Mouse (Mus musculus): Measurements from ENCODE around the gene Ppp1r14c. TPM values are rescaled to one million over a fixed set of nuclear protein-coding genes. Genes with fewer than 3 reads are reported as not detected.
A peak's percentile ranks its signal among the peaks of the same experiment; 100 is the strongest.

The Ppp1r14c gene
- total and polyA plus RNA-seq, 3 experiments = not detected

DNA sequence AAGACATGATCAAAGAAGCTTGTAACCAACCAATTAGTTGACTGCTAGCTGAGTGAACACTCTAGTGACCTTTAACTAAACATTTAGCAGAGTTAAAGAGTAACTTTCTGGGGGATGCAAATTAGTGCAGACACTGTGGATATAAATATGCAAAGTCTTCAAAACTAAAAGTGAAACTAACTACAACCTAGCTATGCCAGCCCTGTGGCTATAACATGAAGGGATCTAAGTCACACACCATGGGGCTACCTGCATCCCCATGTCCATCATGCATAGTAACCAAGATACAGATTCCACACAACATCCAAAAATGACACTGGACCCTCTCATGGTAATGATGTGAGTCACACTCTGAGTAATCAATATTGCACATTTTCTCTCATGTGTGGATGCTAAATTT lies 31.3 kb upstream of the Ppp1r14c start:
- in situ Hi-C loops (cut with MboI; ENCODE audit: low pct_ligation_motif_present, low pct_unique_long_range_greater_than_20kb, low sequenced_read_pairs) = loop anchor here (5.0 to 25.0 kb wide), 2 partner anchors 193 to 603 kb away; no protein-coding TSS in a partner anchor

DNA sequence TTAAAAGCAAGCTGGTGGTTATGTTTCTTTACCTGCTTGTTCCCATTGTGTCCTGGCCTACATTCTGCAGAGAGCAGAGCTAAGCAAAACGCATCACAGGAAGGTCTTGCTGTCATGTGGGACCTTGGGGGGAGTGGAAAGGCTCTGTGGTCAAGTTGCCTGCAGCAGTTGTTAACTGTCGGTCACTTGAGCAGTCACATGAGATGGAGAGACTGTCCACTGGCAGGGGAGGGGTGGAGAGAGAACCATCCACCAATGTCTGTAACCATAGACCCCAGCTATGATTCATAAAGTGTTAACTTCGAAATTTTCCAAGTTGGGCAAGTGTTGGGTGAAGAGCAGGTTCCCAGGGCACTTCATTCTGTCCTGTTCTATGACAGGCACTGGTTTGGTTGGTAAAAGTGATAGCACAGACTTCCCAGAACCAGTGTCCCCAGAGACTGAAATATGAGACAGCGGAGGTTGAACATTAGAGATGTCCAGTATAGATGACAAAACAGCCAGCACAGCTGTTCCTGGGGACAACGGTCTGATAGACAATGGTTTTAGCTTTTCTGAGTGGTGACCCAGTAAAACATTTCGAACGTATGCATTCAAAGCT lies 29.0 kb upstream of the Ppp1r14c start:
- Histone ChIP-seq H3K4me2 (ENCODE audit: insufficient read depth, low read depth, poor library complexity, severe bottlenecking) (no peak overlapping the region), H3K27me3 (replicated peaks) (no peaks in the 10 kb centered on the region), H3K4me3 (replicated peaks in 1 of 3; ENCODE audit: low read depth in 2 of 3, low read length in 2 of 3, poor library complexity in 1 of 3) (no peak overlapping the region), H3K27ac (ENCODE audit: insufficient read depth, low read depth) (no peak overlapping the region), H3K79me2 (replicated peaks; ENCODE audit: control insufficient read depth, extremely low read depth, insufficient read depth, poor library complexity, severe bottlenecking) (no peaks in the 10 kb centered on the region), H3K4me1 (ENCODE audit: control insufficient read depth in 1 of 2, insufficient read depth in 2 of 2) (peaks cover 2 to 10% of the 10 kb centered on the region in 2 experiments; a peak in 3 of 4 replicates), H3K9me3 (replicated peaks; ENCODE audit: low read length) (no peaks in the 10 kb centered on the region), H3K36me3 (replicated peaks in 1 of 2; ENCODE audit: control insufficient read depth in 1 of 2, insufficient read depth in 1 of 2, low read length in 1 of 2) (no peaks in the 10 kb centered on the region), H3K9ac (ENCODE audit: insufficient read depth, low read depth) (no peak overlapping the region)
- in situ Hi-C loops (cut with MboI; ENCODE audit: low pct_ligation_motif_present, low pct_unique_long_range_greater_than_20kb, low sequenced_read_pairs) = loop anchor here (25.0 kb wide), 1 partner anchor 600 kb away; no protein-coding TSS in a partner anchor
- no peak for DNase-seq (ENCODE audit: extremely low read depth)
- TF ChIP-seq USF1 (IDR thresholded peaks at IDR 0.05; ENCODE audit: low read depth, low read length) = no peak
- TF ChIP-seq IRF4 (IDR thresholded peaks at IDR 0.05; ENCODE audit: low read depth, low read length) = no peak
- no peak for TF ChIP-seq MEF2A (IDR thresholded peaks at IDR 0.05; ENCODE audit: borderline replicate concordance, low read depth, low read length)
- TF ChIP-seq MAZ (IDR thresholded peaks at IDR 0.05; ENCODE audit: low read depth, low read length) = no peak
- TF ChIP-seq EP300 (IDR thresholded peaks at IDR 0.05; ENCODE audit: low read length) = no peak
- no peak for TF ChIP-seq MXI1 (IDR thresholded peaks at IDR 0.05; ENCODE audit: low read depth, low read length)
- no peak for TF ChIP-seq RAD21 (IDR thresholded peaks at IDR 0.05; ENCODE audit: low read depth, low read length)
- TF ChIP-seq JUN (IDR thresholded peaks at IDR 0.05; ENCODE audit: insufficient read depth, low read depth, low read length) = no peak
- no peak for TF ChIP-seq POLR2AphosphoS2 (IDR thresholded peaks at IDR 0.05; ENCODE audit: low read depth, low read length)
- TF ChIP-seq PAX5 (IDR thresholded peaks at IDR 0.05; ENCODE audit: low read length) = no peak
- TF ChIP-seq USF2 (conservative IDR thresholded peaks at IDR 0.05; ENCODE audit: low read depth, low read length) = no peak
- no peak for TF ChIP-seq POLR2A (IDR thresholded peaks at IDR 0.05; ENCODE audit: low read depth, low read length)
- TF ChIP-seq TCF12 (IDR thresholded peaks at IDR 0.05; ENCODE audit: low read depth, low read length) = no peak
- no peak for TF ChIP-seq E2F4 (IDR thresholded peaks at IDR 0.05; ENCODE audit: insufficient replicate concordance, low read depth, low read length)
- dilution Hi-C loops (cut with MboI; ENCODE audit: extremely low pct_ligation_motif_present, extremely low pct_unique_long_range_greater_than_20kb, low sequenced_read_pairs) = no loop called here

More for the DNA sequence above, 31.3 kb upstream of the Ppp1r14c start:
- no peak for TF ChIP-seq MYC (IDR thresholded peaks at IDR 0.05; ENCODE audit: low read depth, low read length)
- no peak for TF ChIP-seq HCFC1 (IDR thresholded peaks at IDR 0.05; ENCODE audit: low read depth, low read length)
- no peak for TF ChIP-seq TCF12 (IDR thresholded peaks at IDR 0.05; ENCODE audit: low read depth, low read length)
- TF ChIP-seq USF1 (IDR thresholded peaks at IDR 0.05; ENCODE audit: low read depth, low read length) = no peak
- no peak for TF ChIP-seq ELF1 (IDR thresholded peaks at IDR 0.05; ENCODE audit: low read depth, low read length)
- TF ChIP-seq ZMIZ1 (IDR thresholded peaks at IDR 0.05; ENCODE audit: low read depth, low read length) = no peak
- TF ChIP-seq MAZ (IDR thresholded peaks at IDR 0.05; ENCODE audit: low read depth, low read length) = no peak
- TF ChIP-seq PAX5 (IDR thresholded peaks at IDR 0.05; ENCODE audit: low read length) = no peak
- no peak for TF ChIP-seq POLR2AphosphoS2 (IDR thresholded peaks at IDR 0.05; ENCODE audit: low read depth, low read length)
- no peak for TF ChIP-seq MEF2A (IDR thresholded peaks at IDR 0.05; ENCODE audit: borderline replicate concordance, low read depth, low read length)
- TF ChIP-seq SMC3 (IDR thresholded peaks at IDR 0.05; ENCODE audit: low read depth, low read length) = no peak
- no peak for TF ChIP-seq ZC3H11A (IDR thresholded peaks at IDR 0.05; ENCODE audit: low read depth, low read length)
- no peak for TF ChIP-seq CTCF (conservative IDR thresholded peaks at IDR 0.05 in 1 of 2, IDR thresholded peaks at IDR 0.05 in 1 of 2; ENCODE audit: low read depth in 2 of 2, low read length in 2 of 2)
- no peak for TF ChIP-seq ZKSCAN1 (IDR thresholded peaks at IDR 0.05; ENCODE audit: borderline replicate concordance, low read depth, low read length)
- no peak for TF ChIP-seq MXI1 (IDR thresholded peaks at IDR 0.05; ENCODE audit: low read depth, low read length)
- TF ChIP-seq KAT2A (IDR thresholded peaks at IDR 0.05; ENCODE audit: insufficient replicate concordance, low read length) = no peak
- no peak for TF ChIP-seq NELFE (IDR thresholded peaks at IDR 0.05; ENCODE audit: low read depth, low read length)
- TF ChIP-seq JUN (IDR thresholded peaks at IDR 0.05; ENCODE audit: insufficient read depth, low read depth, low read length) = no peak
- TF ChIP-seq E2F4 (IDR thresholded peaks at IDR 0.05; ENCODE audit: insufficient replicate concordance, low read depth, low read length) = no peak
- no peak for TF ChIP-seq JUND (conservative IDR thresholded peaks at IDR 0.05; ENCODE audit: low read depth, low read length)
- peak overlapping the region; percentile 62 for H3K4me2 ChIP-seq (ENCODE audit: insufficient read depth, low read depth, poor library complexity, severe bottlenecking)
- H3K27ac ChIP-seq (ENCODE audit: insufficient read depth, low read depth) = no peak overlapping the region
- H3K79me2 ChIP-seq (replicated peaks; ENCODE audit: control insufficient read depth, extremely low read depth, insufficient read depth, poor library complexity, severe bottlenecking) = no peaks in the 10 kb centered on the region
- H3K36me3 ChIP-seq (replicated peaks in 1 of 2; ENCODE audit: control insufficient read depth in 1 of 2, insufficient read depth in 1 of 2, low read length in 1 of 2) = no peaks in the 10 kb centered on the region
- H3K27me3 ChIP-seq (replicated peaks) = no peaks in the 10 kb centered on the region
- no peak overlapping the region for H3K9ac ChIP-seq (ENCODE audit: insufficient read depth, low read depth)
- H3K9me3 ChIP-seq (replicated peaks; ENCODE audit: low read length) = peaks cover 3% of the 10 kb centered on the region
- no peak overlapping the region for H3K4me3 ChIP-seq (replicated peaks in 1 of 3; ENCODE audit: low read depth in 2 of 3, low read length in 2 of 3, poor library complexity in 1 of 3)
- dilution Hi-C loops (cut with MboI; ENCODE audit: extremely low pct_ligation_motif_present, extremely low pct_unique_long_range_greater_than_20kb, low sequenced_read_pairs) = no loop called here
- DNase-seq (ENCODE audit: extremely low read depth) = peak; percentile 33
- H3K4me1 ChIP-seq (ENCODE audit: control insufficient read depth in 1 of 2, insufficient read depth in 2 of 2) = peaks cover 2 to 10% of the 10 kb centered on the region in 2 experiments; a peak in 3 of 4 replicates
